Mouse (Mus musculus): ENCODE data around the gene Hnrnpc.

The Hnrnpc gene

GRCm38 (mm10) chr14:52103856-52104676, at the start of gene Hnrnpc:
TSS of gene Hnrnpc (minus strand) at chr14:52104028.
- CTCF ChIA-PET = interaction anchor here (0.5 kb wide), 1 partner anchor 15 kb away, joined by 4 read pairs; no protein-coding TSS in a partner anchor

GRCm38 (mm10) chr14:52152613-52153012, 48.8 kb upstream of the Hnrnpc start:
- CTCF ChIA-PET = no interaction called here

- CTCF ChIA-PET = no interaction called here
Observed at GRCm38 (mm10) chr14:52152179-52152578, 48.4 kb upstream of the Hnrnpc start.

- CTCF ChIA-PET = no interaction called here
Observed at GRCm38 (mm10) chr14:52149888-52150287, 46.1 kb upstream of the Hnrnpc start.

GRCm38 (mm10) chr14:52146540-52146939, 42.7 kb upstream of the Hnrnpc start:
- CTCF ChIA-PET = interaction anchor here (0.7 to 1.0 kb wide), 3 partner anchors 14 to 27 kb away, joined by 3 to 4 read pairs (median 3); no protein-coding TSS in a partner anchor

GRCm38 (mm10) chr14:52144165-52144564, 40.3 kb upstream of the Hnrnpc start:
- CTCF ChIA-PET = interaction anchor here (0.5 to 1.5 kb wide), 2 partner anchors 25 to 52 kb away, joined by 3 to 4 read pairs; no protein-coding TSS in a partner anchor

- CTCF ChIA-PET = no interaction called here
Observed at GRCm38 (mm10) chr14:52141445-52142127, 37.8 kb upstream of the Hnrnpc start.

- CTCF ChIA-PET = interaction anchor here (1.1 kb wide), 1 partner anchor 16 kb away, joined by 3 read pairs; no protein-coding TSS in a partner anchor
Observed at GRCm38 (mm10) chr14:52140577-52141444, 37.0 kb upstream of the Hnrnpc start.

- CTCF ChIA-PET = no interaction called here
Observed at GRCm38 (mm10) chr14:52133584-52133983, 29.8 kb upstream of the Hnrnpc start.

GRCm38 (mm10) chr14:52124636-52125035, 20.8 kb upstream of the Hnrnpc start:
- CTCF ChIA-PET = interaction anchor here (0.8 kb wide), 1 partner anchor 16 kb away, joined by 3 read pairs; no protein-coding TSS in a partner anchor

- CTCF ChIA-PET = interaction anchor here (0.6 to 0.8 kb wide), 2 partner anchors 16 to 74 kb away, joined by 3 read pairs; no protein-coding TSS in a partner anchor
Observed at GRCm38 (mm10) chr14:52123918-52124317, 20.1 kb upstream of the Hnrnpc start.

GRCm38 (mm10) chr14:52120169-52120568, 16.3 kb upstream of the Hnrnpc start:
- CTCF ChIA-PET = interaction anchor here (1.2 kb wide), 1 partner anchor 27 kb away, joined by 4 read pairs; no protein-coding TSS in a partner anchor

- CTCF ChIA-PET = interaction anchor here (0.7 to 1.9 kb wide), 4 partner anchors 13 to 28 kb away, joined by 4 to 17 read pairs (median 4); no protein-coding TSS in a partner anchor
Observed at GRCm38 (mm10) chr14:52118823-52119608, 15.2 kb upstream of the Hnrnpc start.

GRCm38 (mm10) chr14:52118456-52118822, 14.6 kb upstream of the Hnrnpc start:
- CTCF ChIA-PET = interaction anchor here (1.9 kb wide), 1 partner anchor 26 kb away, joined by 4 read pairs; no protein-coding TSS in a partner anchor

- CTCF ChIA-PET = no interaction called here
Observed at GRCm38 (mm10) chr14:52117241-52117640, 13.4 kb upstream of the Hnrnpc start.

GRCm38 (mm10) chr14:52114101-52114500, 10.3 kb upstream of the Hnrnpc start:
- CTCF ChIA-PET = no interaction called here

GRCm38 (mm10) chr14:52110346-52110745, 6.5 kb upstream of the Hnrnpc start, which contains the start of gene Rpgrip1:
TSS of gene Rpgrip1 (plus strand) at chr14:52110704.
- CTCF ChIA-PET = interaction anchor here (0.7 kb wide), 1 partner anchor 76 kb away, joined by 4 read pairs; no protein-coding TSS in a partner anchor

- CTCF ChIA-PET = no interaction called here
Observed at GRCm38 (mm10) chr14:52108025-52108424, 4.2 kb upstream of the Hnrnpc start.

- CTCF ChIA-PET = interaction anchor here (0.8 kb wide), 1 partner anchor 12 kb away, joined by 17 read pairs; no protein-coding TSS in a partner anchor
Observed at GRCm38 (mm10) chr14:52106741-52107140, 2.9 kb upstream of the Hnrnpc start.

GRCm38 (mm10) chr14:52105308-52105707, 1.5 kb upstream of the Hnrnpc start:
- CTCF ChIA-PET = interaction anchor here (0.7 kb wide), 1 partner anchor 13 kb away, joined by 7 read pairs; no protein-coding TSS in a partner anchor
